Mouse (Mus musculus) CH12F3 (cell line): ENCODE measurements around the gene Irf9.

Source experiments
- in situ Hi-C: fragments of 300-500 bp; cut with MboI; formaldehyde crosslinking; loops from 2 replicates; pipeline ENCODE4 v1.14.3; 2020; ENCODE audit warnings: low sequenced_read_pairs

Gene Irf9

DNA sequence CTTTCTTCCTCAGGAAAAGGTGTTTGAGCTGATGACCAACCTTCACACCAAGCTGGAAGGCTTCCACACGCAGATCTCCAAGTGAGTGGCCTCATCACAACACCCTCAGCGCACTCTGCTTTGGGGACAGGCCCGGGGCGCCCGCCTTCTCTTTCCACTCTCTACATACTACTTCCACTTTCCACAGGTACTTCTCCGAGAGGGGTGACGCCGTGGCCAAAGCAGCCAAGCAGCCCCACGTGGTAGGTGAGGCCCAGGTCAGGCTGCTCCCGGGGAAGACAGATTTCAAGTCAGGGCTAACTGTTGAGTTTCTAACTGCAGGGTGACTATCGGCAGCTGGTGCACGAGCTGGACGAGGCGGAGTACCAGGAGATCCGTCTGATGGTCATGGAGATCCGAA lies 22.6 kb upstream of the Irf9 start:
- in situ Hi-C loops: no loop called here

DNA sequence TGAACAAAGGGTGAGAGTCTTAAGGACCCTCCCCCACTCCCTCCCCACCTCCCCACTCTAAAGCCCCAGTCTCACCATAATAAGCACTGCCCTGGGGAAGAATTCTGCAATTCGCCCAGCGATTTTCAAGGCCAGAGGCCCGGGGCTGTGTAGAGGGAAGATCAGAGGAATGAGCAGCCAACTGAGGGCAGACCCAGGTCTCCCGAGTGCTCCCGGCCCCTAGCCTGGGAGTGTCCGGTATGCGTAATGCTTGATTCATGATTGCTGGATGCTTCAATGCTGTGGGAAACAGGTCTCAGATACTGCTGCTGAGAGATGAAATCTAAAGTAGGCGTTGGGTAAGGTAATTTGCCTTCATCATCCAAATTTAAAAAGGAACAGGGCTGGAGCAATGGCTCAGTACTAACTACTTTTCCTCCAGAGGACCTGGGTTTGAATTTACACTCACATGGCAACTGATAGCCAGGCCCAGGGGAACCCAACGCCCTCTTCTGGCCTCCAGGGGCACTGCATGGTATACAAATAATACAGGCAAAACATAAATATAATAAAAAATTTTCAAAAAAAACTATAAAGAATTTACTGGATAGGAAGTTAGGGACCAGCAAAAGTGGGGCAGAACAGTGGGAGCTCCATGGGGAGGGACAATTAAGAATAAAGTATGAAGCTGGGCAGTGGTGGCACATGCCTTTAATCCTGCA lies 21.2 kb upstream of the Irf9 start:
- in situ Hi-C loops: no loop called here

DNA sequence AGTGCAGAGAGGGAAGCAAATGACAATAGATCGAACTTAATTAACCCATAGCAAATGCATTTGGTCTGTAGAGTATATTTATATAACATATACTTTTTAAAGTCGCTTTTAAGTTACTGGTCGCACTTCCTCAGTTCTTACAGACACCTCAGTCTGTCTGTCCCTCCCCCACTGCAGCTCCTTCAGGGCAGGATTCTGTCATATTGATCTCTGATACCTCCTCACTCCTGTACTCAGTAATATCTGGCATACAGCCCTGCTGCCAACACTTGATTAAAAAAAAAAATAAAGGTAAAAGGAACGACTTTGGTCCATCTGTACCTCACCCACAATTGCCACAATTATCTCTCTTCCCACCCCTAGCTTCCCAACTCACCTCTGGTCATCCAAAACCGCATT lies 19.1 kb upstream of the Irf9 start:
- in situ Hi-C loops: no loop called here

DNA sequence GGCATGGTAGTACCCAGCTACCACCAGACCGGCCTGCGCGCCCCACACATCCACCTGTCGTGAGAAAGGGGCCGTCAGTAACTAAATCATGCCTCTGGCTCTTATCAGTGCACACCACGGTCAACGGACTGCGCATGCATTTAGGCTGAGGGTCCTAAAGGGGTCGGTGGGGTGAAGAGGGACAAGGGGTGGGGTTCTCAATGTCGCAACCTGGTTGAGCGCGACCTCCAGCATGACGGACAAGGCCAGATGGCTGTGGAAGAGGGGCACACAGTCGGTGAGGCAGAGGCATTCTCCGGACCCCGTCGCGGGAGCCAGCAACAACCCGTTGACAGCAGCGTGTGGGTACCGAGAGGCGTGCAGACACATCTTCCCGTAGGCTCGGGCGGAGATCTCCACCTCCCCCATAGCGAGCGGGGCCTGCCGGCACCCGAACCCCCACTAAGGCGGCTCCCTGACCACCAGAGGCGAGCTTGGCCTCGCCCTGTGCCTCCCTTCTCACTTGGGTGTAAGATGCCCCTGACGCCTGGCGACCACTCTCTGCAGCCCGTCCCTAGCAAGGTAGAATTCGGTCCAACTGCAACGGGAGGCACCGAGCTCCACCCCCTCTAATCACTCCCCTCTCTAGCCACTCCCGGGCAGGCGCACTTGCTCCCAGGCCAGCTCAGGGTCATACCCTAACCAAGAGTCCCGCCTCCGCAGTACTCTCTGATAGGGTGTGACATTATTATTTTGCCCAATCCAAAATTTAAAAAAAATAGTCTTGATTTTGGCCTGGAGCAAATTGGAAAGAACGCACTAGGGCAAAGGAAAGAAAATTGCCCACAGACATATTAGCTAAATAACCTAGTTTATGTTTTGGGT lies 18.4 kb upstream of the Irf9 start, which contains the start of gene Emc9:
Gene Emc9, minus strand, starts transcription at position 601 of the 864 bp plus-strand sequence.
- in situ Hi-C loops: no loop called here

DNA sequence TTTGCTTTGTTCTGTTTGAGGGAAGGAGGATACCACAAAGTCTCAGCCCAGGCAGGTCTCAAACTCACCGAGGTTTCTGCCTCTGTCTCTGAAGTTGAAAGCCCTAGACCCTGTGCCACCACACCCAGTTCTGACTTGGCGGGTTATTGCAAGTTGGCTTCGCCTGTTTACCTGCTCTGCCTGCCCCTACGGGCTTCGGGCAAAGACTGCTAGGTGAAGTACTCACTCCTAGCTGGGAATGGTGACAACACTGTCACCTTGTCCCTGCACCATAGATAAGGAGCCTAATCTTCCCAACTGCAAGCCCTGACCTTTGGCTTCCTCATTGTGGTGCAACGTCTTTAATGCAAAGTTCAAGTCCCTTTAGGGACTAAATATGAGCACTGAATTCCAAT lies 17.8 kb upstream of the Irf9 start:
- in situ Hi-C loops: no loop called here

DNA sequence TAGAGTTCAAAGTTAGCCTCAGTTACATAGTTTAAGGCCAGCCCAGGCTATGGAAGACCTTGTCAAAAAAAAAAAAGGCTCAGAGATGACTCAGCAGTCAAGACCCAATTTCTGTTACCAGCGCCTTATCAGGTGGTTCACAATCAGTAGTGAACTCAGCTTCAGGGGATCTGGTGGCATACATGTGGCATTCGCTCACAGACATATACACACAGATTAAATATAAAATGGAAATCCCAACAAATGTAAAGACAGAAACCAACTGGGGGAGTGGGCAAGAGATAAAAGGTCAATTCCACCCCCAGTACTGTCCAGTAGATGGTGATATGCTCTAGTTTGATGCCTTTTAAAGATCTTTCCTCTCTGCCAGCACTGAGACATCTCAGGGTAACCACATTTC lies 17.2 kb upstream of the Irf9 start:
- in situ Hi-C loops: no loop called here

DNA sequence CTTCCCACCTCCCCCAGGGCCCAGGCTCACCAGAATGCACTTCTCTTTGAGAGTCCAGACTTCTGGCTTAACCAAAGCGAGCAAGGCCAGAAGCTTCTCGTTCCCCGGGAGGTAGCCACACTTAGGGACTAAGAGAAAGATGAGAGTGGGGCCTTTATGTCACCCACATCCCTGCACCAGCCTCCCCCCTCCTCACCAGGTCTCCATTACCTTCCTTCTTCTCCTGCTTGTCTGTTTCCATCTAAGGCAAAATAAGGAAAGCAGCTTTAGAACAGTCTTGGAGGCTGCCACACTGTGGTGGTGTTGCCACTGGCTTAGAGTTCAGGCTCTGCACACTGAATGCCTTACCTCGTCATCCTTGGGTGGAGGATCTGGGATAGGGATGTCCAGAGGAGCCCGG lies 14.1 kb upstream of the Irf9 start:
- in situ Hi-C loops: no loop called here

DNA sequence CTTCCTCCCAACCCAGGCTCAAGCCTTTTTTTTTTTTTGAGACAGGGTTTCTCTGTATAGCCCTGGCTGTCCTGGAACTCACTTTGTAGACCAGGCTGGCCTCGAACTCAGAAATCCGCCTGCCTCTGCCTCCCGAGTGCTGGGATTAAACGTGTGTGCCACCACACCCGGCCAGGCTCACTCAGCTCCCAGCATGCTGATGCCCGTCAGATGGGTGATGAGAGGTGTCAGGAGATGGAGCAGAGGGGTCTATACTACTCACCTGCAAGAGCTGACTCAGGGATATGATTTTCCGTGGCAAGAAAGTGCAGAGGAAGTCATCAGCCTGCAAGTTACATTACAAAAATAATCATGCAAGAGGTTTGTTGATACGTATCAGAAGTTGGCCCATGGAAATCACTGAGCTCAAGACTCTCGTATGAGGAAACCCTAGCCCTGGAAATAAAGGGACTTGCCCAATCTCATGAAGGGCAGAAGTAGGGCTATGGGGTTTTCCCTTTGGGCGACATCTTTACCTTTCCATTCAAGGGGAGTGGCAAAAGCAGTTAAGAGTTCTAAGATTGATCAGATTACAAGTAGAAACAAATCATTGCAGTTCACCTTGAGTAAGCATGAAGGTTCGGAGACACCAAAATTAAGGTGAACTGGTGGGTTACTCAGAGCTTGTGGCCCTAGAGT lies 13.5 kb upstream of the Irf9 start:
- in situ Hi-C loops: no loop called here

DNA sequence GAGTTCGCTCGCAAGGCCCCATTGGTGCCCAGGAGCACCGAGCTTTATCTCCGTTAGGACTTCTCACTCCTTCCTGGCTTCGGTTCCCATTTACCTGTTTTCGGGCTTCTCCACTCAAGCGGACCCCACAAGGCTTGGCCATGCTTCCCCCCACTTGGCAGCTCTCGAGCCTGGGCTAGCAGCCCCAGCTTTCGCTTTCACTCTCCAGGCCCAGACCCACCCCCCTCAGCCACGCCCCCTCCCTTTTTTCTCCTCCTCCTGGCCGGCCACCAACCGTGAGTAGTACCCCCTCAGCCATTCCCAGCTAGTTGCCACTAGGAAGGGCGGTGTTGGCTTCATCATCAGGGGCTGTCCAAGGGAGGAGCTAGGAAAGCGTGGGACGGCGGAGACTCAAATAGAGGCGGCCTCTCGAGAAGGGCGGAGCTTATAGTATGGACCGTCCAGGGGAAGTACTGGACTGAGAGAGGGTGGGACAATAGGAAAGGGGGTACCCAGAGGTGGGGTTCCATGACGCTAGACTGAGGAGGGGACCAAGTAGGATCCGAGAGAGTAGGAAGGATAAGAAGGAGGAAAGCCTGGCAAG lies 12.5 kb upstream of the Irf9 start, which contains the start of gene Psme2:
Gene Psme2, minus strand, starts transcription at position 366 of the 583 bp plus-strand sequence.
- in situ Hi-C loops: no loop called here

DNA sequence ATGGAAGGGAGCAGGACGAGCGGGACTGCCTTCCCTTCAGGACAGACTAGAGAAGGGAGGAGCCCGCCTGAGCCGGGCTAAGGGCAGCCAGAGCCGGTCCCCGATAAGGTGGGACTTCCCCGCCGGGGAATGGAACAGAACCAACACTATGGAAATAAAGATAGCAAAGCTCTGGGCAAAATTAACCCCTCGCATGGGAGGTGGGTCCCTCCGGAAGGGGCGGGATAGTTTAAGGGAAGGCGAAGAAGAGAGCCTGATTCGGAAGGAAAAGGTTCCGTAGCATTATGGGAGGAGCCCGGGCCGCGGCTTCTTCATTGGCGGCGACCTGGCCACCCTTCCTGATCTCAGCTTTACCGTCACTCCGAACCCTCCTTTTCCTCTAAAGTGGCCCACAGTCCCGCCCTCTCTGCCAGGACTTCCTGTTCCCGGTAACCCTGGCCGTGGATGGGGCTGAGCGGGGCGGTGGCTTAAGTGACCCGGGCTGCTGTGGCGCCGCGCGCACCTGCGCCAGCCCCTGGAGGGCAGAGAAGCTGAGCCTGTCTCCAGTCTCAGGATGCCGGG lies 12.0 kb upstream of the Irf9 start, which contains the start of gene Rnf31:
Gene Rnf31, plus strand, starts transcription at position 378 of the 561 bp plus-strand sequence.
- in situ Hi-C loops: no loop called here

DNA sequence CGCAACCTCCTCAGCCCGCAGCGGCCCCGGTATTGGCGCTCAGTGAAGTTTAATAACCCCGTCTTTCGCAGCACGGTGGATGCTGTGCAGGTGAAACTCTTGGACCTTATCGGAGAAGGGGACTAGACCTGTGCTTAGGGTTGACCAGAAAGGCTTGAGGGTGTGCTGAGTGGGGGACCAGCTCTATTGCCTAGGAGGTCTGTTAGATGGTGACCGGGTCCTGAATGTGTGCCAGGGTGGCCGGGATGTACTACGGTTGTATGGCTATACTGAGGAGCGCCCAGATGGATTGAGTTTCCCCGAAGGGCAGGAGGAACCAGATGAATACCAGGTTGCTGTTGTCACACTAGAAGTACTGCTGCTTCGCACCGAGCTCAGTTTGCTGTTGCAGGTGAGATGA lies 11.1 kb upstream of the Irf9 start:
- in situ Hi-C loops: no loop called here

DNA sequence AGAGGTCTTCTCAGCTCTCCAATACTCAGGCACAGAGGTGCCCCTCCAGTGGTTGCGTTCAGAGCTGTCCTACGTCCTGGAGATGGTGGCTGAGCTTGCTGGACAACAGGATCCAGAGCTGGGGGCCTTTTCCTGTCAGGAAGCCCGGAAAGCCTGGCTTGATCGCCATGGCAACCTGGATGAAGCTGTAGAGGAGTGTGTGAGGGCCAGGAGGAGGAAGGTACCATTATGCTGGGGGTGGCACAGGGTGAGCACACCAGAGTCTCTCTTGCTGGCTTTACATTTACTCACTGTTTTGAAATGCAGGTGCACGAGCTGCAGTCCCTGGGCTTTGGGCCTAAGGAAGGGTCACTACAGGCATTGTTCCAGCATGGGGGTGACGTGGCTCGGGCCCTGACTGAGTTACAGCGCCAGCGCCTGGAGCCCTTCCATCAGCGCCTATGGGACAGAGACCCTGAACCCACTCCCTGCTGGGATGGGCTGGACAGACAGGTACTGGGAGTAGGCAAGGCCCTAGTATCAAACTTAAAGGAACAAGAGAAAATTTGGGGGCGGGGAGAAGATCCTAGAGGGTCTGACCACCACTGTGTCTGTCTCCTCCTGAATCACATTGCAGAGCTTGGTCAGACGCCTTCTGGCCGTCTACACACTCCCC lies 7.2 kb upstream of the Irf9 start:
- in situ Hi-C loops: no loop called here

DNA sequence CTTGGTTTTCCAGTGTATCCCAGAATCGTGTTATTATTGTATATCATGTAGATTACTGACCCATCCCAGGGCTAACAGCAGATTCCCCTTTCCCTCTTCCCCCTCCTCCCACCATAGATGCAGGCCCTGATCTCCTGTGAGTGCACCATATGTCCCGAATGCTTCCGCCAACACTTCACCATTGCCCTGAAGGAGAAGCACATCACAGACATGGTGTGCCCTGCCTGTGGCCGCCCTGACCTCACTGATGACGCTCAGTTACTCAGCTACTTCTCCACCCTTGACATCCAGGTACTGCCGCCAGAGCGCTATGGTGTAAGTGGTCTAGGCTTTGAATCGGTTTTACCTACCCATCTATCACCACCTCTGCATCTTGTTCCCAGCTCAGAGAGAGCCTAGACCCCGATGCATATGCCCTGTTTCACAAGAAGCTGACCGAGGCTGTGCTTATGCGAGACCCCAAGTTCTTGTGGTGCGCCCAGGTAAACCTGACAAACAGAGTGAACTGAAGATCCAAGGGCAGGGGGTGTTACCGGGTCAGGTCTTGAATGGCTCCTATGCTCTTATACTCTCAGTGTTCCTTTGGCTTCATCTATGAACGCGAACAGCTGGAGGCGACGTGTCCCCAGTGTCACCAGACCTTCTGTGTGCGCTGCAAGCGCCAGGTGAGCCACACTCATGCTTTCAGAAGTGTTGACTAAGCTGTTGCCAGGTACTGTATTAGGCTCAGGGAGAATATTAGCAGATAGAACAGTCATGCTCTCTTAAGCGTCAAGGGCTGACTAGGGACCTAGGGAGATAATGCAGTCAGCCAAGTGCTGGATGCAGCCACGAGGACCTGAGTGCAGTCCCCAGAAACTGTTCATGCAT lies 4.6 kb upstream of the Irf9 start:
- in situ Hi-C loops: no loop called here

DNA sequence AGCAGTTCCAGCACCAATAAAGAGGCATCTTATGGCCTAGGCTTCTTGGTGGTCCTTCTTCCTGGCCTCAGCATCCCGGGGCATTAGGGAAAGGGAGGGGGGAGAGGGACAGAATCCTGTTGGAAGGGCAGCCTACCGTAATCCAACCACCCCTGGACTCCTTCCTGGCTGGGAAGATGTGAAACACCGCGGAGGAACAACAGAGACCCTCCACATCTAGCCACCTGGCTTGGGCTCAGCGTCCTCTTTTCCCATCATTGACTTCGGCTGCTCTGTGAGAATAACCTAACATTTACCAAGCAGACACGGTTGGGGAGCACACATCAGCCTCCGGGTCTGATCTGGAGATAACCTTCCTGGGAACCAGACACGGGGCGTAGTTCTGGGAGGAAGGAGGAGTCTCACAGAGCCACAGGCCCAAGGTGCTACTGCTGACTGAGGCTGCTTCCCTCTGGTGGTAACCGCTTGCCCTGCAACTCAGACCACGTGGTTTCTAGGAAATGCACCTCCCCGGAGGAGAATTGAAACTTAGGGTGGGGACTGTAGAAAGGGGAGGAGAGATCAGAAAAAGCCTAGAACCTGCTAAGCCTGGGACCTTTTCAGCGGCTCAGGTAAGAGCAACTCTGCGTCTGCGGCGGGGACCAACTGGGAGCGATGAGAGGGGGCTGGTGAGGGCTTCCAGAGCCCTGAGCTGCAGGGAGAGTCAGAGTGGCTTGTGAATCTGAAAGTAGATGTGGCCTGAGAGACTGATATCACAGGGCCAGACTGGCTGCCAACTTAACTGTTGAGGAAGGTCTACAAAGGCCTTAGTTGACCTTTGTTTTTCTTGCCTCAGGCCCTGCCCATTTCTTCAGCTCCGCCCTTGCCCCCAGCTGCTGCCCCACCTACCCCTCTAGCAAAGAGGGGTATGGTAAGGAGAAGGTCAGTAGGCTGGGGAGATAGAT lies 534 bp downstream of the Irf9 start:
- in situ Hi-C loops: no loop called here

DNA sequence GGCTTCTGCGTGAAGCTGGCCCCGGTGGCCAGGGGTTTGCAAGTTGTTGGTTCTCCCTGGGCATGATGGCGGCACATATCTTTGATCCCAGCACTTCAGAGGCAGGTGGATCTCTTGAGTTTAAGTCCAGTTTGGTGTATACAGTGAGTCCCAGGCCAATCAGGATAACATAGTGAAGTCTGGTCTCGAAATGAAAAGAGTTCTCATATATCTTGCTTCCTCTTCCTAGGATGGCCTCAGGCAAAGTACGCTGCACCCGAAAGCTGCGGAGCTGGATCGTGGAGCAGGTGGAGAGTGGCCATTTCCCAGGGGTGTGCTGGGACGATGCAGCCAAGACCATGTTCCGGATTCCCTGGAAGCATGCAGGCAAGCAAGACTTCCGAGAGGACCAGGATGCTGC lies 1.5 kb downstream of the Irf9 start:
- in situ Hi-C loops: no loop called here

DNA sequence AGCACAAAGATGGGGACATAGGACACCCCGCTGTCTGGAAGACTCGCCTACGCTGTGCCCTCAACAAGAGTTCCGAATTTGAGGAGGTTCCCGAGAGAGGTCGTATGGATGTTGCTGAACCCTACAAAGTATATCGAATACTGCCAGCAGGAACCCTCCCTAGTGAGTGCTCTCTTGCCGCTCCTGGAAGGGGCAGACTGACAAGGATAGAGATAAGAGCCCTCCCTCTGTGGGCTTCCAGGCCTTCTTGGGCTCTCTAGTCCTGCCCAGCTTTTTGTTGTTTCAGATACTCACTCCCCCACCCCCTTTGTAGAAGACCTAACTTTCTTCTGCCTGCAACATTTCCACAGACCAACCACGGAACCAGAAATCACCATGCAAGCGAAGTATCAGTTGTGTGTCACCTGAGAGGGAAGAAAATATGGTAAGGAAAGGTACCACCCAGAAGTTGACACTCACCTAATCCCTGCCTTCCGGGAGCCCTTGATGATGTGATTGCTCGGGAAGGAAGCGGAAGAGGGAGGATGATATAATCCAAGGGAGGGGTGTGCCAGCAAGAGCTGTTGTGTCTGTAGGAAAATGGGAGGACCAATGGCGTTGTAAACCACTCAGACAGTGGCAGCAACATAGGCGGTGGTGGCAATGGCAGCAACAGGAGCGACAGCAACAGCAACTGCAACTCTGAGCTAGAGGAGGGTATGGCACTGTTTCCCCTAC lies 2.5 kb downstream of the Irf9 start:
- in situ Hi-C loops: no loop called here

DNA sequence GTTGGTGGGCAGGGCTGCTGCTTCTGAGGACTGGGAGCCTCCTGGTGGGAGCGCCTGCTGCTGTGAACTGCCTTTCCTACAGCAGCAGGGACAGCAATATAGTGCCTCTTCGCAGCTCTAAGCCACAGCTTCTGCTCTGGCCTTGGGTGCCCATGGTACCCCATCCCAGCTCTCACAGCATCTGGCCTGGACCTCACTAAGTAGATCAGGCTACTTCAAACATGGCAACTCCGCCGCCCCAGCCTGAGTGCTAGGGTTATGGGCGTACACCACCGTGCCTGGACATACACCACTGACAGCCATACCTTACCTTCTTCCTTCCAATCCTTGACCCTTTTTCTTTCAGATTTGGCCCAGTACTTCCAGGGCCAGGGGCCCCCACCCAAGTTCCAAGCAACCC lies 5.0 kb downstream of the Irf9 start:
- in situ Hi-C loops: no loop called here

DNA sequence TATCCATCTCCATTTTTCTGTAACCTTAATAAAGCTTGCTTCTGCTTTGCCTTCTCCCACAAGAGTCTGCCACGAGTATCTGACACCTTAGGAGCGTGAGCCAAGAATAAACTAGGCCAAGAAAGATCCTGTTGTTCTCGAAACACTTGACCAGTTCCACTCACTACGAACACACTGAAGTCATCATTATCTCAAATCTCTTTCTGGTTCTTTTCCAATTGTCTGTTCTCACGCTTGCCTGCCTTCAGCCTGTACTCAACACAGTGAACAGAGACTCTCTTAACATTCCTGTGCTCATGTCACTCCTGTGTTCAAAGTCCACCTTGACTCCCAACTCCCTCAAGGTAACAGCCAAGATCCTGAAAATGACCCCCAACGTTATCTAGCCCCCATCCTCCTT lies 10.0 kb downstream of the Irf9 start:
- in situ Hi-C loops: no loop called here
